ENCODE assay signal across 17 mouse cellular contexts in genomic region chr6:28862304-28862703, GRCm38 (mm10). TPM values are rescaled to one million over a fixed set of nuclear protein-coding genes. Genes with fewer than 3 reads are reported as not detected.
DNase-seq lines count a peak whose midpoint lies in the region; ATAC-seq and TF ChIP-seq lines count a peak whose summit lies in the region.
"Had no signal": no experiment of that assay in that cellular context is flagged by ENCODE, and none has a peak within 500 bp of the region (broad histone marks: within the 10 kb centered on the region; RNA-seq: fewer than 3 reads in every experiment).

No protein-coding gene starts in this region.

- no peaks in the 10 kb centered on the region for H3K9me3 ChIP-seq in embryonic facial prominence, embryonic 14.5 days (ENCODE audit: control insufficient read depth, low read length)
- H3K9me3 ChIP-seq in embryonic facial prominence, embryonic 10.5 days: no peaks in the 10 kb centered on the region
- H3K9me3 ChIP-seq in hindbrain, embryonic 12.5 days (replicated peaks): no peaks in the 10 kb centered on the region
- H3K9me3 ChIP-seq: embryonic facial prominence, embryonic 12.5 days; forebrain, embryonic 10.5 days; limb, embryonic 10.5 days; liver, embryonic 13.5 days had no signal

- H3K4me1 ChIP-seq in embryonic facial prominence, embryonic 14.5 days (ENCODE audit: control insufficient read depth, insufficient read depth, low read length): peaks cover 22% of the 10 kb centered on the region
- H3K4me1 ChIP-seq in embryonic facial prominence, embryonic 10.5 days: peaks cover 25% of the 10 kb centered on the region
- peaks cover 29% of the 10 kb centered on the region for H3K4me1 ChIP-seq in hindbrain, embryonic 12.5 days
- H3K4me1 ChIP-seq in kidney, adult 2 months (ENCODE audit: control insufficient read depth, insufficient read depth, low read length): no peaks in the 10 kb centered on the region

- peak; percentile 32; the same call in 1 of the 2 replicates for ATAC-seq in embryonic facial prominence, embryonic 14.5 days (ENCODE audit: low read depth)
- ATAC-seq in hindbrain, embryonic 12.5 days (ENCODE audit: low FRiP score): peak; percentile 33; the same call in 1 of the 2 replicates
- ATAC-seq: Patski had no signal

- no peaks in the 10 kb centered on the region for H3K27me3 ChIP-seq in embryonic facial prominence, embryonic 14.5 days (replicated peaks; ENCODE audit: control insufficient read depth, insufficient read depth, low read length)
- no peaks in the 10 kb centered on the region for H3K27me3 ChIP-seq in embryonic facial prominence, embryonic 10.5 days (replicated peaks; ENCODE audit: low read depth, poor library complexity, severe bottlenecking)
- H3K27me3 ChIP-seq in hindbrain, embryonic 12.5 days: no peaks in the 10 kb centered on the region
- no peaks in the 10 kb centered on the region for H3K27me3 ChIP-seq in kidney, adult 2 months (replicated peaks; ENCODE audit: control insufficient read depth, insufficient read depth, low read length)
- H3K27me3 ChIP-seq: CH12.LX; embryonic facial prominence, embryonic 12.5 days; liver, embryonic 13.5 days; Patski had no signal

- H3K4me3 ChIP-seq in embryonic facial prominence, embryonic 14.5 days (ENCODE audit: low read depth, low read length): no peak overlapping the region
- no peak overlapping the region for H3K4me3 ChIP-seq in embryonic facial prominence, embryonic 10.5 days
- no peak overlapping the region for H3K4me3 ChIP-seq in hindbrain, embryonic 12.5 days
- H3K4me3 ChIP-seq in kidney, adult 2 months (ENCODE audit: insufficient read depth, low read depth, low read length): no peak overlapping the region
- H3K4me3 ChIP-seq: embryonic facial prominence, embryonic 12.5 days; forebrain, embryonic 10.5 days; limb, embryonic 10.5 days; liver, embryonic 13.5 days had no signal

- no peak for TF ChIP-seq POLR2A in kidney, adult 2 months (IDR thresholded peaks at IDR 0.05; ENCODE audit: low read depth, low read length)

- TF ChIP-seq CTCF in kidney, adult 2 months (conservative IDR thresholded peaks at IDR 0.05; ENCODE audit: insufficient read depth, insufficient read length, low read depth, low read length): no peak

- H3K9ac ChIP-seq in embryonic facial prominence, embryonic 14.5 days (ENCODE audit: low read depth, low read length): no peak overlapping the region
- H3K9ac ChIP-seq in hindbrain, embryonic 12.5 days: no peak overlapping the region
- H3K9ac ChIP-seq: embryonic facial prominence, embryonic 12.5 days; liver, embryonic 13.5 days had no signal

- no peak overlapping the region for H3K27ac ChIP-seq in embryonic facial prominence, embryonic 14.5 days (replicated peaks; ENCODE audit: low read depth, low read length)
- no peak overlapping the region for H3K27ac ChIP-seq in embryonic facial prominence, embryonic 10.5 days (replicated peaks)
- no peak overlapping the region for H3K27ac ChIP-seq in hindbrain, embryonic 12.5 days
- no peak overlapping the region for H3K27ac ChIP-seq in kidney, adult 2 months (ENCODE audit: insufficient read depth, low read depth, low read length)
- H3K27ac ChIP-seq: embryonic facial prominence, embryonic 12.5 days; forebrain, embryonic 10.5 days; limb, embryonic 10.5 days; liver, embryonic 13.5 days had no signal

- no peak overlapping the region for H3K4me2 ChIP-seq in embryonic facial prominence, embryonic 14.5 days (ENCODE audit: low read depth, low read length)
- no peak overlapping the region for H3K4me2 ChIP-seq in hindbrain, embryonic 12.5 days (replicated peaks)
- H3K4me2 ChIP-seq: embryonic facial prominence, embryonic 12.5 days; liver, embryonic 13.5 days had no signal

- no peaks in the 10 kb centered on the region for H3K36me3 ChIP-seq in embryonic facial prominence, embryonic 14.5 days (ENCODE audit: control insufficient read depth, insufficient read depth, low read length)
- no peaks in the 10 kb centered on the region for H3K36me3 ChIP-seq in embryonic facial prominence, embryonic 10.5 days (replicated peaks)
- no peaks in the 10 kb centered on the region for H3K36me3 ChIP-seq in hindbrain, embryonic 12.5 days
- H3K36me3 ChIP-seq in kidney, adult 2 months (ENCODE audit: control insufficient read depth, insufficient read depth, low read length): no peaks in the 10 kb centered on the region
- H3K36me3 ChIP-seq: embryonic facial prominence, embryonic 12.5 days; forebrain, embryonic 10.5 days; limb, embryonic 10.5 days; liver, embryonic 13.5 days had no signal

- WGBS in embryonic facial prominence, embryonic 14.5 days: 65% methylated on average over 8 of the region's 8 CpGs
- WGBS in embryonic facial prominence, embryonic 10.5 days: 78% methylated on average over 8 of the region's 8 CpGs
- WGBS in hindbrain, embryonic 12.5 days: 61% methylated on average over 8 of the region's 8 CpGs
- 76% methylated on average over 8 of the region's 8 CpGs for WGBS in kidney, adult 2 months

- DNase-seq in embryonic facial prominence, embryonic 14.5 days (ENCODE audit: low spot score): no peak
- no peak for DNase-seq in embryonic facial prominence, embryonic 10.5 days (ENCODE audit: low spot score)
- DNase-seq in layer of hippocampus, adult 11-12 months (ENCODE audit: low spot score): peak; percentile 48
- no peak for DNase-seq in layer of hippocampus, postnatal 14 days (ENCODE audit: low spot score in 2 of 2)
- DNase-seq in MN1 (ENCODE audit: low spot score): peak; percentile 55
- DNase-seq in kidney, adult 2 months: no peak
- no peak for DNase-seq in B cell, adult 2 months
- DNase-seq: cerebellum, postnatal 36 days; kidney, adult 9 months; liver, embryonic 13.5 days had no signal

RNA-seq across cellular contexts. Expression of gene Lrrc4, which starts 30.8 kb away (rescaled TPM):
- 0.80 and 1.0 TPM in 2 replicates for polyA plus RNA-seq in embryonic facial prominence, embryonic 14.5 days (2014; fragmentation: Nextera tagmentation; extraction: Ambion mirVana)
- 0.79 and 0.98 TPM in 2 replicates for polyA plus RNA-seq in embryonic facial prominence, embryonic 10.5 days (2016; fragmentation: Nextera tagmentation; extraction: Ambion mirVana)
- 10 to 100 TPM; 67.6 to 70.8 TPM for total RNA-seq in layer of hippocampus, postnatal 14 days (2021)
- polyA plus RNA-seq in hindbrain, embryonic 12.5 days (2016; fragmentation: Nextera tagmentation; extraction: Ambion mirVana): 3.6 and 4.6 TPM in 2 replicates
- polyA plus RNA-seq in kidney, adult 2 months (2012; rRNA removed): 0.54 and 0.56 TPM in 2 replicates
- total RNA-seq: granulocyte monocyte progenitor cell, adult 5-6 weeks had no signal
- polyA plus RNA-seq: Patski had no signal

Comparison
In these comparisons a context has a peak if more than half of its experiments do, and no peak if none do; other contexts are left out.
1. DNase-seq: peak in layer of hippocampus, adult 11-12 months (single experiment) and MN1 (single experiment); none in embryonic facial prominence, embryonic 14.5 days (single experiment), embryonic facial prominence, embryonic 10.5 days (single experiment), layer of hippocampus, postnatal 14 days (0 of 2), kidney, adult 2 months (single experiment) and B cell, adult 2 months (0 of 2).